Mouse (Mus musculus) stomach, postnatal 0 days (tissue): ENCODE results near the gene Tdp1. TPM values are rescaled to one million over a fixed set of nuclear protein-coding genes. Genes with fewer than 3 reads are reported as not detected.

Experiments used
- ATAC-seq: fragments of 200-750 bp; cut with Nextera tagmentation; 2 replicates; pipeline ENCODE4 v1.8.0; 2017; ENCODE audit not compliant: low FRiP score, low TSS enrichment
- DNase-seq: peaks from one replicate; pipeline ENCODE4 v3.0.0-alpha.2; 2016; ENCODE audit warnings: low spot score
- H3K27ac ChIP-seq: fragments of 300-500 bp; sonication (generic); replicated peaks from 2 replicates; pipeline ENCODE4 v1.5.1; 2014; ENCODE audit warnings: mild to moderate bottlenecking, control low read depth
- H3K27me3 ChIP-seq: fragments of 300-500 bp; sonication (generic); 2 replicates; pipeline ENCODE4 v1.6.1; 2014; ENCODE audit warnings: low read length; ENCODE audit not compliant: control insufficient read depth, insufficient read depth
- H3K36me3 ChIP-seq: fragments of 300-500 bp; sonication (generic); 2 replicates; pipeline ENCODE4 v1.6.1; 2014; ENCODE audit warnings: low read length, mixed read lengths; ENCODE audit not compliant: control insufficient read depth, insufficient read depth
- H3K4me1 ChIP-seq: fragments of 300-500 bp; sonication (generic); replicated peaks from 2 replicates; pipeline ENCODE4 v1.6.1; 2014; ENCODE audit warnings: antibody characterized with exemption; ENCODE audit not compliant: control insufficient read depth, insufficient read depth
- H3K4me2 ChIP-seq: fragments of 300-500 bp; sonication (generic); replicated peaks from 2 replicates; pipeline ENCODE4 v1.6.1; 2014; ENCODE audit warnings: low read depth, mild to moderate bottlenecking, control low read depth, moderate library complexity
- H3K4me3 ChIP-seq: fragments of 300-500 bp; sonication (generic); 2 replicates; pipeline ENCODE4 v1.5.1; 2014; ENCODE audit warnings: low read depth, low read length, control low read depth
- H3K9ac ChIP-seq: fragments of 300-500 bp; sonication (generic); 2 replicates; pipeline ENCODE4 v1.6.1; 2014; ENCODE audit warnings: mild to moderate bottlenecking, low read length, control low read depth, mixed read lengths
- H3K9me3 ChIP-seq: fragments of 300-500 bp; sonication (generic); 2 replicates; pipeline ENCODE4 v1.6.1; 2016; ENCODE audit warnings: low read length; ENCODE audit not compliant: control insufficient read depth
- CTCF ChIP-seq: IDR thresholded peaks from 2 replicates; pipeline ENCODE4 v1.5.1; 2016; ENCODE audit warnings: antibody characterized with exemption, low read depth, mild to moderate bottlenecking, moderate library complexity
- EP300 ChIP-seq: optimal IDR thresholded peaks from 2 replicates; pipeline ENCODE3; 2016; ENCODE audit warnings: antibody characterized with exemption
- WGBS: fragments of 180-500 bp; shearing (Covaris S2); extraction: QIAGEN DNeasy Blood & Tissue Kit; methylation state at CpG from one replicate; pipeline ENCODE4 v1.1.7; 2014; 5-methylcytosine and 5-hydroxymethylcytosine counted together
- polyA plus RNA-seq: library from polyadenylated mRNA; unstranded; fragments of >200 nt; fragmentation: Nextera tagmentation; extraction: Ambion mirVana; gene quantifications from 2 replicates; pipeline ENCODE4 v1.2.1, GENCODE M21; 2015

Tdp1 gene
- polyA plus RNA-seq, 1 experiment from 2014 or later: 12.9 TPM

GRCm38 (mm10) chr12:99988144-99988543 is 103.8 kb downstream of the Tdp1 start:
- Histone ChIP-seq H3K4me2 (no peak overlapping the region), H3K4me3 (no peak overlapping the region), H3K9ac (no peak overlapping the region), H3K27me3 (no peaks in the 10 kb centered on the region), H3K9me3 (no peaks in the 10 kb centered on the region), H3K27ac (no peak overlapping the region), H3K4me1 (no peaks in the 10 kb centered on the region), H3K36me3 (no peaks in the 10 kb centered on the region)
- DNase-seq (no peak), ATAC-seq (no peak)
- WGBS: 57% methylated on average over 2 of the region's 2 CpGs
- no peak for TF ChIP-seq EP300

GRCm38 (mm10) chr12:99992362-99992862 is 108.1 kb downstream of the Tdp1 start:
- Histone ChIP-seq H3K27ac (no peak overlapping the region), H3K9me3 (no peaks in the 10 kb centered on the region), H3K27me3 (no peaks in the 10 kb centered on the region), H3K9ac (no peak overlapping the region), H3K4me1 (no peaks in the 10 kb centered on the region), H3K4me2 (no peak overlapping the region), H3K4me3 (no peak overlapping the region), H3K36me3 (no peaks in the 10 kb centered on the region)
- DNase-seq (no peak), ATAC-seq (no peak)
- TF ChIP-seq EP300 (no peak), CTCF (no peak)
- WGBS: 86% methylated on average over 11 of the region's 11 CpGs

DNA sequence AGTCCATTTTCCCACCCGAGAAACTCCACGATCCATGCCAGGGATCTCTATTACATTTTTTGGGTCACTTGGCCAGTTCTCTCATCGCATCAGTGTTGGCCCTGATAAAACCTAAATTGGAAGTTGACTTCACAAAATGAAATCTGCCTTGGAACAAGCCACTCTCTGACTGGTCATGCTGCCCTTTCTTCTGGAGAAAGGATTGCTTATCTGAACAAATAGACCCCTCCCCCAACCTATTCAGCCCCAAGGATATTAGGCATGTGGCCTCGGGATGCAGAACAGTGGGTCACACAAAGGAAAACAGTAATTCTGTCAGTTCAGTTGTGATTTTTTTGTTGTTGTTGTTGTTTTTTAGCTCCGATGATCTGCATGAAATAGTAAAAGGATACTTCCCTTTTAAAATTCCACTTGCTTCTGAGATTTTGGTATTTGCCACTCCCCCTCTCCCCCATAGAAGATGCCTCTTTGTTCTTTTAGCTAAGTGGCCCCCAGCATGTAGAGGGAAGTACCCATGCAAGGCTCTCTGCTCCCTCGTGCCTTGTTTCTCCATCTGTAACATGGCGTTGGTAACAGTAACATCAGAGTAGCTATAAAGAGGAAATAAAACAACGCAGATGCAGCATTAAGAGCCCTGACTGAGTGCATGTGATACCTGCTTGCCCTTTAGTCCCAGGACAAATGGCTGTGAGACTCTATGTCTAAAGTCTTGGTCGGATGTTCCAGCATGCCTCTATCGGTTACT is 109.0 kb downstream of the Tdp1 start:
- no peaks in the 10 kb centered on the region for H3K4me1 ChIP-seq
- ATAC-seq (no peak), DNase-seq (no peak)
- no peak overlapping the region for H3K27ac ChIP-seq
- H3K9ac ChIP-seq: no peak overlapping the region
- no peak overlapping the region for H3K4me3 ChIP-seq
- 72% methylated on average over 10 of the region's 10 CpGs for WGBS
- no peak overlapping the region for H3K4me2 ChIP-seq
- H3K36me3 ChIP-seq: no peaks in the 10 kb centered on the region
- no peaks in the 10 kb centered on the region for H3K9me3 ChIP-seq
- TF ChIP-seq EP300 (no peak), CTCF (no peak)
- H3K27me3 ChIP-seq: no peaks in the 10 kb centered on the region

GRCm38 (mm10) chr12:99995951-99996350 is 111.6 kb downstream of the Tdp1 start:
- DNase-seq (no peak), ATAC-seq (no peak)
- Histone ChIP-seq H3K4me2 (no peak overlapping the region), H3K9me3 (no peaks in the 10 kb centered on the region), H3K4me3 (no peak overlapping the region), H3K27me3 (no peaks in the 10 kb centered on the region), H3K36me3 (no peaks in the 10 kb centered on the region), H3K27ac (no peak overlapping the region), H3K9ac (no peak overlapping the region), H3K4me1 (no peaks in the 10 kb centered on the region)
- WGBS: 86% methylated on average over 5 of the region's 5 CpGs
- TF ChIP-seq CTCF: no peak
- TF ChIP-seq EP300: no peak

- ATAC-seq (no peak), DNase-seq (no peak)
- H3K36me3 ChIP-seq: no peaks in the 10 kb centered on the region
- TF ChIP-seq EP300: no peak
- H3K27ac ChIP-seq: no peak overlapping the region
- 76% methylated on average over 5 of the region's 5 CpGs for WGBS
- H3K4me1 ChIP-seq: no peaks in the 10 kb centered on the region
- no peak overlapping the region for H3K4me3 ChIP-seq
- H3K9me3 ChIP-seq: no peaks in the 10 kb centered on the region
- no peaks in the 10 kb centered on the region for H3K27me3 ChIP-seq
- no peak overlapping the region for H3K4me2 ChIP-seq
- H3K9ac ChIP-seq: no peak overlapping the region
Observed at GRCm38 (mm10) chr12:99999726-100000125, 115.4 kb downstream of the Tdp1 start.

DNA sequence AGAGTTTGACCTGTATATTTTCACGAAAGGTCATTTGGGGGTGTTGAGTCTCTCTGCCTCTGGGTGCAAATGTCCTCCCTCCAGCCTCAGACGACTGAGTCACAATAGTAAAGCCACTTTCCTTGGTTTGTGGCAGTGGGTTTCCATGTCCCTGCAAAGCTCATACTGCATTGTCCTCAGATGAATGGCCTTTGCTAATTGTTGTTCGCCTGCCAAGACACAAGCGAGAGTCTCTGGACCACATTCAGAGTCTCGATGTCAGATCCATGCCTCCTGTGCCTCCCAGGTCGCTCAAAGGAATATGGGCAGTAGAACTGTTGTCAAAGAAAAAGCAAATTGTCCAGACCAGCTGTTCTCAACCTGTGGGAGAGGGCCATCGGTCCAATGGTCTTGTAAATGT is 116.1 kb downstream of the Tdp1 start:
- H3K4me2 ChIP-seq: no peak overlapping the region
- H3K4me1 ChIP-seq: no peaks in the 10 kb centered on the region
- ATAC-seq (no peak), DNase-seq (no peak)
- no peak overlapping the region for H3K4me3 ChIP-seq
- WGBS: 79% methylated on average over 7 of the region's 7 CpGs
- no peaks in the 10 kb centered on the region for H3K36me3 ChIP-seq
- no peak overlapping the region for H3K9ac ChIP-seq
- no peaks in the 10 kb centered on the region for H3K27me3 ChIP-seq
- H3K27ac ChIP-seq: no peak overlapping the region
- no peaks in the 10 kb centered on the region for H3K9me3 ChIP-seq
- TF ChIP-seq CTCF (no peak), EP300 (no peak)
